Mouse (Mus musculus) skeletal muscle tissue, adult 2 months (tissue): Measurements from ENCODE around the gene 1700018G05Rik.
"Not testable (repeated sequence)": the region's sequence is repeated elsewhere in the genome, so short reads cannot be mapped to it uniquely, and the experiment has no call there.

Source experiments
- DNase-seq: peaks from one replicate; pipeline ENCODE4 v3.0.0-alpha.2; 2012; ENCODE audit warnings: low read depth, low spot score

Gene 1700018G05Rik

GRCm38 (mm10) chrX:102928072-102928471 lies at the start of gene 1700018G05Rik:
Gene 1700018G05Rik, plus strand, starts transcription at chrX:102928372.
- DNase-seq: not testable (repeated sequence)

- not testable (repeated sequence) for DNase-seq
Measured at GRCm38 (mm10) chrX:102908587-102908986, 19.6 kb upstream of the 1700018G05Rik start, which contains the start of the genes Dmrtc1a and 1700011M02Rik. Gene Dmrtc1a, minus strand, starts transcription at chrX:102908687. Gene 1700011M02Rik, plus strand, starts transcription at chrX:102908905.

GRCm38 (mm10) chrX:102914823-102915222 lies 13.3 kb upstream of the 1700018G05Rik start:
- not testable (repeated sequence) for DNase-seq

- DNase-seq: not testable (repeated sequence)
Measured at GRCm38 (mm10) chrX:102926707-102927106, 1.5 kb upstream of the 1700018G05Rik start.

GRCm38 (mm10) chrX:102932992-102933570 lies 4.9 kb downstream of the 1700018G05Rik start:
- no peak for DNase-seq

GRCm38 (mm10) chrX:102933571-102934394 lies 5.6 kb downstream of the 1700018G05Rik start:
- DNase-seq: no peak

GRCm38 (mm10) chrX:102934395-102934764 lies 6.2 kb downstream of the 1700018G05Rik start:
- DNase-seq: no peak

GRCm38 (mm10) chrX:102936743-102937142 lies 8.6 kb downstream of the 1700018G05Rik start:
- DNase-seq: no peak

- not testable (repeated sequence) for DNase-seq
Measured at GRCm38 (mm10) chrX:102950136-102950535, 22.0 kb downstream of the 1700018G05Rik start.

- DNase-seq: no peak
Measured at GRCm38 (mm10) chrX:102958917-102959316, 30.7 kb downstream of the 1700018G05Rik start.

GRCm38 (mm10) chrX:102960581-102960980 lies 32.4 kb downstream of the 1700018G05Rik start:
- no peak for DNase-seq
